Mouse (Mus musculus) embryonic facial prominence, embryonic 10.5 days (tissue): ENCODE results near the gene Asb18. TPM values are rescaled to one million over a fixed set of nuclear protein-coding genes. Genes with fewer than 3 reads are reported as not detected.

Experiments
- DNase-seq: peaks from one replicate; pipeline ENCODE4 v3.0.0-alpha.2; 2017; ENCODE audit warnings: low spot score
- H3K27ac ChIP-seq: fragments of 300-500 bp; sonication (generic); replicated peaks from 2 replicates; pipeline ENCODE4 v1.5.1; 2016; ENCODE audit warnings: mild to moderate bottlenecking
- H3K27me3 ChIP-seq: fragments of 300-500 bp; sonication (generic); replicated peaks from 2 replicates; pipeline ENCODE4 v1.6.1; 2016; ENCODE audit warnings: low read depth, mild to moderate bottlenecking; ENCODE audit not compliant: poor library complexity, severe bottlenecking
- H3K36me3 ChIP-seq: fragments of 300-500 bp; sonication (generic); replicated peaks from 2 replicates; pipeline ENCODE4 v1.6.1; 2016; ENCODE audit warnings: mild to moderate bottlenecking, moderate library complexity
- H3K4me1 ChIP-seq: fragments of 300-500 bp; sonication (generic); 2 replicates; pipeline ENCODE4 v1.6.1; 2016
- H3K4me3 ChIP-seq: fragments of 300-500 bp; sonication (generic); 2 replicates; pipeline ENCODE4 v1.5.1; 2016; ENCODE audit warnings: mild to moderate bottlenecking, moderate library complexity
- H3K9me3 ChIP-seq: fragments of 300-500 bp; sonication (generic); 2 replicates; pipeline ENCODE4 v1.6.1; 2016; ENCODE audit warnings: mild to moderate bottlenecking
- WGBS: fragments of 180-500 bp; shearing (Covaris S2); methylation state at CpG from one replicate; pipeline ENCODE4 v1.1.7; 2016; 5-methylcytosine and 5-hydroxymethylcytosine counted together
- polyA plus RNA-seq: library from polyadenylated mRNA; unstranded; fragments of >200 nt; fragmentation: Nextera tagmentation; extraction: Ambion mirVana; gene quantifications from 2 replicates; pipeline ENCODE4 v1.2.1, GENCODE M21; 2016

Asb18 gene
- polyA plus RNA-seq, 1 experiment from 2014 or later = 0.05 TPM

DNA sequence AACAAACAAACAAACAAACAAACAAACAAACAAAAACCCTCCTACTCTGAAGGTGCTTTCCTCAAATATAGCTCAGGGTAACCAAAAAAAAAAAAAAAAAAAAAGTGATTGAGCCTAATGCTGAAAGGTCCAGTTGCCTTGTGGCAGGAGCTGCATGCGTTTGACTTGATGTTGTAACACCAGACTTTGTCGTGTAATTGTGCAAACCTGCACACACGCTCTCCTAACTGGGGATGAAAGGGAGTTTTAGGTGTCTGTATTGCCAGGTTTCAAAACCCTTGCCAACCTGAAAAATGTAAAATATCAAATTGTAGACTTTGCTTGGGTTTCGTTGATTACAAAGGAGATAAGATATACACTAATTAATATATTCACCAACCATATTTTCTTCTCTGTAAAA lies 100.9 kb downstream of the Asb18 start:
- Histone ChIP-seq H3K27ac (no peak overlapping the region), H3K4me1 (peaks cover 4% of the 10 kb centered on the region; the same call in 1 of the 2 replicates), H3K36me3 (no peaks in the 10 kb centered on the region), H3K27me3 (peaks cover 58% of the 10 kb centered on the region), H3K9me3 (peaks cover 3% of the 10 kb centered on the region; the same call in 1 of the 2 replicates), H3K4me3 (no peak overlapping the region)
- DNase-seq = no peak
- 75% methylated on average over 4 of the region's 4 CpGs for WGBS

DNA sequence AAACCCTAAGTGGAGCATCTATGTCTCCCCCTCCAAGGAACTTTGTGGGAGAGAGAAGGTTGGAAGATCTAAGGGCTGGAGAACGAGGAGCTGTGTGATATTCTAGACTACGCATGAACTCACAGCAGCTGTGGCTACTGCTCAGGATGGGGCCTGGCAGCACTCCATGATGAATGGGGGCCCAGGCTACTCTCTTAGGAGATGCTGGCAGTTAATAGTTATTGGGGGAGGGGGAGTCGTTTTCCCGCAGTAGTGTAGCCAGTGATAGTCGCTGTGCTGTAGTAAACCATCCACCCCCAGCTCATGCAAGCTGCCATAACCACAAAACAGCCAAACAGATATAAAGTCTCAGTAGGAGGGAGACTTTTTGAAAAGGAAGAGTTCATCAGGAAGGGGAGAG lies 102.1 kb downstream of the Asb18 start:
- peaks cover 46% of the 10 kb centered on the region for H3K27me3 ChIP-seq
- H3K27ac ChIP-seq = no peak overlapping the region
- no peaks in the 10 kb centered on the region for H3K9me3 ChIP-seq
- no peaks in the 10 kb centered on the region for H3K36me3 ChIP-seq
- 66% methylated on average over 5 of the region's 5 CpGs for WGBS
- no peak overlapping the region for H3K4me3 ChIP-seq
- peaks cover 4% of the 10 kb centered on the region; the same call in 1 of the 2 replicates for H3K4me1 ChIP-seq
- no peak for DNase-seq

DNA sequence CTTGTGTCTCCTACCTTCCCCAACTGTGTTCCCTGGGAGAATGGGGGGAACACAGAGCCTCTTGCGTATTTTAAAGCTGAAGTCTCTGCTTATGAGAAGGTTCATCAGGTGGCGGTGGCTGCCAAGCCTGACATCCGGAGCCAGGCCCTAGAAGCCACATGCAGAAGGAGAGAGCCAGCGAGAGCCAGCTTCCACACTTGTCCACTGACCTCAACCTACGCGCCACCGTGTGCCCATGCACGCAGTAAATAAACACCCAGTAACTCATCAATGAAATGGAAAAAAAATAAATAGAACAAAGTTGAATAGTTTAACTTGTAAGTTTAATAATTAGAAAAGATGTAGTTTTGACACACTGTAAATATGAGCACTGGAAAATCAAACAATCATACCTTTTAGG lies 104.7 kb downstream of the Asb18 start:
- WGBS = 91% methylated on average over 8 of the region's 8 CpGs
- no peaks in the 10 kb centered on the region for H3K36me3 ChIP-seq
- DNase-seq = no peak
- peaks cover 4% of the 10 kb centered on the region; the same call in 1 of the 2 replicates for H3K4me1 ChIP-seq
- H3K27me3 ChIP-seq = peaks cover 33% of the 10 kb centered on the region
- H3K9me3 ChIP-seq = peaks cover 11% of the 10 kb centered on the region; the same call in 1 of the 2 replicates
- no peak overlapping the region for H3K27ac ChIP-seq
- H3K4me3 ChIP-seq = no peak overlapping the region

DNA sequence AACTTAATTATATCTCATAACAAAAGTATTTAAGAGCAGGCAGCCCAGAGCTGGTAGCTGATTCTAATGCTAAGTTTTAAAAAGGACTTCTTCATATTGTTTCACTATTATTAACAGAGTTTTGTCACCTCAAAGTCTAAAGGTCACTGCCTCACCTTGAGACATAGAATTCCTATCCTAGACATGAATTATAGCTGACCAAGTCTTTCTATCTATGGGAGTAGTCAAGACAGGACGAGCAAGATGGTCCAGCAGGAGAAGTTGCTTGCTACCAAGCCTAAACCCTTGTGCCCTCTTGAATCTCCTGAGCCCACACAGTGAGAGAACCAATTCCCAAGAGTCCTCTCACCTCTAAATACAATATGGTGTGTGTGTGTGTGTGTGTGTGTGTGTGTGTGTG lies 111.8 kb downstream of the Asb18 start:
- 88% methylated on average over 1 of the region's 1 CpGs for WGBS
- H3K9me3 ChIP-seq = peaks cover 11% of the 10 kb centered on the region; the same call in 1 of the 2 replicates
- no peak overlapping the region for H3K27ac ChIP-seq
- no peaks in the 10 kb centered on the region for H3K27me3 ChIP-seq
- no peak for DNase-seq
- H3K36me3 ChIP-seq = no peaks in the 10 kb centered on the region
- H3K4me1 ChIP-seq = no peaks in the 10 kb centered on the region; the same call in 1 of the 2 replicates
- no peak overlapping the region for H3K4me3 ChIP-seq

DNA sequence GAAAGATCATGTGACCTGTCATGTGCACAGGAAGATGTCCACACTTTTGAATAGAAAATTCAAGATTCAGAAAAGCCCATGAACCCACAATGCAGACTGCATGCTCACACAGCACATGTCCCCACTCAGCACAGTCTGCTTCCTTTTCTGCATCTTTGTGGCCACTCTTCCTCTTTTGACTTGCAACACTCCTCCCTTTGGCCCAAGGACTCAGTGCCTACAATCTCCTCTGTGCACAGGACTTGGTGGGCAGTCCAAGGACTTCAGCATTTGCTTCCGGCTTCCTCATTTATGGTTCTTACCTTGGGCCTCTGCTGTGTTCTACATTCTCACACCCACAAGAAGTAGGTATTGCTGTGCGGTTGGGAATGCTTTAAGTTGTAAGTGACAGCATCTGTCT lies 112.2 kb downstream of the Asb18 start:
- no peak for DNase-seq
- Histone ChIP-seq H3K9me3 (peaks cover 11% of the 10 kb centered on the region; the same call in 1 of the 2 replicates), H3K36me3 (no peaks in the 10 kb centered on the region; the same call in 1 of the 2 replicates), H3K4me1 (no peaks in the 10 kb centered on the region; the same call in 1 of the 2 replicates), H3K27ac (no peak overlapping the region), H3K27me3 (no peaks in the 10 kb centered on the region), H3K4me3 (no peak overlapping the region)
- WGBS = 93% methylated on average over 2 of the region's 2 CpGs

DNA sequence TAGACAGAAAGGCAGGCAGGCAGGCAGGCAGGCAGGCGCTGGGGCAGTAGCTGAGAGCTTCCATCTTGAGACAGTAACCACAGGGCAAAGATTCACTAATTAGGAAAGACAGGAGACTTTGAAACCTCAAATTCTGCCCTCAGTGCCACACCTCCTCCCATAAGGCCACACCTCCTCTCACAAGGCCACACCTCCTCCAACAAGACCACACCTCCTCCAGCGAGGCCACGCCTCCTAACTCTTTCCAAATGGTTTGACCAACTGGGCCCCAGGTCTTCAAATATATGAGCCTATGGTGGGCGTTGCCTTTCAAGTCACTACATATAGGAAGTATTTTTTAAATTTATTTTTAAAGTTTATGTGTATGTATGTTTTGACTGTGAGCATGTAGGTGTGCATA lies 113.1 kb downstream of the Asb18 start:
- no peaks in the 10 kb centered on the region for H3K27me3 ChIP-seq
- H3K36me3 ChIP-seq = no peaks in the 10 kb centered on the region; the same call in 1 of the 2 replicates
- no peak overlapping the region for H3K4me3 ChIP-seq
- no peak for DNase-seq
- H3K9me3 ChIP-seq = peaks cover 5% of the 10 kb centered on the region; the same call in 1 of the 2 replicates
- H3K27ac ChIP-seq = no peak overlapping the region
- WGBS = 77% methylated on average over 4 of the region's 4 CpGs
- H3K4me1 ChIP-seq = no peaks in the 10 kb centered on the region; the same call in 1 of the 2 replicates

Other genes with a start within 250 kb of the Asb18 start
- gene Gbx2, start 83.5 kb downstream of the Asb18 start, polyA plus RNA-seq = 8.7 and 11.1 TPM in 2 replicates
- gene Iqca, start 138.7 kb upstream of the Asb18 start, polyA plus RNA-seq = 0.20 TPM in 1 of 2 replicates, not detected in the other
- 20.0 and 22.4 TPM in 2 replicates for gene Ackr3, start 189.3 kb upstream of the Asb18 start, polyA plus RNA-seq